Mouse (Mus musculus): ENCODE measurements around the gene Kazn.
A peak's percentile ranks its signal among the peaks of the same experiment; 100 is the strongest.

Kazn gene

DNA sequence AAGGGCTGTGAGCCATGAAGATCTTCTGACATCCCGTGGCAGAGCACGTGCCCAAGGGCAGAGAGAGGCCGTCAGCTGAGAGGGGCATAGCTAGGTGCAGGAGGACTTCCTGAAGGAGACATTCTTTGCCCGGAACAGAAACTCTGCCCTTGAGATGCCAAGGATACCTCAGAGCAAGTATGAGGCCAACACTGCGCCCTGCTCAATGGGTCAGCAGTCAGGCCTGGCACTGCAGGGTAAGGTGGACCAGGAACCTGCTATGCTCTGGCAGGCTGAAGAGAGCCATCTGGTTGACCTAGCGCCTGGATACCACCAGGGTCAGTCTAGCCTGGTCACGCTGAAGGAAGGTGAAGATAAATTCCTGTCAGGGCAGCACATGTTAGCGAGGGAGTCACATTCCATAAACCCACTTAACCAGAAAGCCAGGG, 46.0 kb downstream of the Kazn start:
- no peak for DNase-seq (ENCODE audit: low spot score)

DNA sequence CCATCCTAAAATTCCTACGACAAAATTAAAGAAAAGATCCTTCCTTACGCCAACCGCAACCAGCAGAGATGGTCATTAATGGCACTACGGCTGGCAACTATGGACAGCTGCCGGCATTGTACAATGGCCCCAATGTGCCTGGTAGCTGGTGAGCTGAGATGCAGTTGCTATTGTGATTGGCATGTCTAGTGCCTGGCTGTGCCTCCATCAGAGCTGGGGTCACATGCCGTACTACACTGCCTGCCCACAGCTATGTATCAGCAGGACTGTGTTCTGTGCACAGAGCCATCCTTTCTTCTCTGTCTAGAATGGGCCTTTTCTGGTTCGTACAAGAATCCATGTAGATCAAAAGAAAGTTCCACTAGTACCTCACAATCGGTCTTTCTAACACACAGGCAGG, 49.2 kb downstream of the Kazn start:
- peak; percentile 61 for DNase-seq (ENCODE audit: low spot score)

DNA sequence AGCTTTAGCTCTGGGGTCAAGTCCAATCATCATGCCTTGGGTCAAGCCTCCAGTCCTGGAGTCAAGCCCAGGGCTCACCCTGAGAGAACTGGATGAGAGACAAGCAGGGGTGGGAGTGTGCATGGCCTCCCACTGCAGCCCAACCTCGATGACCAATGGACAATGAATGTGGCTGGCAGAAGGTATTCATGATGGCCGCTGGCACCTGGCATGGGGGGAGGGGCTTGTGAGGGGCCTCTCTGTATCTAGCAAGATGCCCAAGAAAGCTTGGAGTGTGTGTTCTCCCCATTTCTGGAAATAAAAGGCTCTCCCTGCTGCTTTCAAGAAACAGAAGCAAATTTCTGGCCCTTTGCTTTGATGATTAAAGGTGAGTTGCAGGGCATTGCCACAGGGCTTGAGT, 50.7 kb downstream of the Kazn start:
- DNase-seq (ENCODE audit: low spot score): no peak

DNA sequence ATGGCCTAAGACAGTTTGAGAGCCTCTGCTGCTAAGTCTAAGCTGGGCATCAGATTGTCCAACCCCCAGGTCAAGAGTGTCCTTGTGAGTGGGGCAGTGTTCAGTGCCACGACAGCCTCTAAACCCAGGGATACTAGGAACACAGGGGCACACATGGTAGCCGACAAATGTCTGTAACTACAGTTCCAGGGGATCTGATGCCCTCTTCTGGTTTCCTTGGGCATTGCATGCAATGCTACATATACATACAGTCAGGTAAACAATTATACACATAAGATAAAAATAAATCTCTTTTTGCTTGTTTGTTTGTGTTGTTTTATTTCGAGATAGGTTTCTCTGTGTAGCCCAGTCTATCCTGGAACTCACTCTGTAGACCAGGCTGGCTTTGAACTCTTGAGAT, 53.0 kb downstream of the Kazn start:
- no peak for DNase-seq (ENCODE audit: low spot score)

DNA sequence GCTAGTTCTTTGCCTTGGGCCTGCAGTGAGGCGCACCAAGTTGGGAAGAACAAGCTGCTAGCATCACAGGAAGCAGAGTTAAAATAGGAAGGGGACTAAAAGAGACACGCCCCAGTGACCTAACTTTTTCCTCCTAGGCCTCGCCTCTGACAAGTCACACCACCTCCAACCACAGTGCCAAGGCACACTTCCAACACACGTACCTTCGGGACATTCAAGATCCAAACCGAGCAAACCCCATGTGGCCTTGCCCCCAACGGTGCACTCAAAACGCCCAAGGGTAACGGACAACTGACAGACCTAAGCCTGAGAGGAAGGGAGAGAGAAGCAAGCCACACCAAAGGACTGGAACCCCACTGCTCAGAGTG, 53.7 kb downstream of the Kazn start:
- no peak for DNase-seq (ENCODE audit: low spot score)

DNA sequence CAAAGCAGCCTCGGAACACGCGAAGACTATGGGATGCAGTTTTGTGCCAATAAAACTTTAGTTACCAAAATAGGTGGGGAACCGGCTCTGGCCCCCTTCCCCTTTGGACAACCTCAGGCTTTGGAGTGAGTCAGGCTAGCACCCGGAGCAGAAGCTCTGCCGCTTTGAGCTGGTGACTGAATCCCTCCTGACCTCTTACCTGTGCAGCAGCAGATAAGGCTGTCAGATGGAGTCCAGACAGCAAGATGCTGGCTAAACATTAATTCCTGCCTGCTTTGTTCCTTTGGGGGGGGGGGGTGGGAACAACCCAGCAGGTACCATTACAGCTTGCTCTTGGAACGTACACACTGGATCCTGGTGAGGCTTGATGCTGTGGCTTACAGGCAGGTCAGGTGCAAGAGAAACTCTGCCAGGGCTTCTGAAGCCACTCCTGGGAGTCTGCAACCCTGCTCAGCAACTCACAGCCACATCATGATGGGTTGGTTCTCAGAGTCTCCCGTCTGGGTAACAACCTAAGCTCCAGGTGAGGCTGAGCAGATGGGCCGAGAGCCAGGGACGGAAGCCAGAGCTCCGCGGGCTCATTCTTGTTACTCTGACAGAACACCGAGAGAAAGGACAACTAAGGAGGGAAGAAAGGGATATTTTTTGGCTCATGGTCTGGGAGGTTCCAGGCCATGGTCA, 54.2 kb downstream of the Kazn start:
- no peak for DNase-seq (ENCODE audit: low spot score)

DNA sequence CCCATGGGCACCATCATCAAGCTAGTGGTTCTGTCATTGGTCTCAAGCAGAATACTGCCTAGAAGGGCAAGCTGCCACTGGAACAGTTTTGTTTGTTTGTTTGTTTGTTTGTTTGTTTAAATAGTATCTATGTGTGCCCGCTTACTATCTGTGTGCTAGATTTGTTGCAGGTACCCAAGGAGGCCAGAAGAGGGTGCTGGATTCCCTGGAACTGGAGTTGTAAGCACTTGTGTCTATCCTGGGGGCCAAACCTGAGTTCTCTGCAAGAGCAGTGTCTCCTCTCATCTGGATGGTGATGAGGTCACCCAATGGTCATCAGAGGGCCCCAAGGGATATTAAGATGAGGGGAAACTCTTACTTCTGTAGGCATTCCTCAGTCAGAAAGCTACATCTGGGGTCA, 55.6 kb downstream of the Kazn start:
- no peak for DNase-seq (ENCODE audit: low spot score)

DNA sequence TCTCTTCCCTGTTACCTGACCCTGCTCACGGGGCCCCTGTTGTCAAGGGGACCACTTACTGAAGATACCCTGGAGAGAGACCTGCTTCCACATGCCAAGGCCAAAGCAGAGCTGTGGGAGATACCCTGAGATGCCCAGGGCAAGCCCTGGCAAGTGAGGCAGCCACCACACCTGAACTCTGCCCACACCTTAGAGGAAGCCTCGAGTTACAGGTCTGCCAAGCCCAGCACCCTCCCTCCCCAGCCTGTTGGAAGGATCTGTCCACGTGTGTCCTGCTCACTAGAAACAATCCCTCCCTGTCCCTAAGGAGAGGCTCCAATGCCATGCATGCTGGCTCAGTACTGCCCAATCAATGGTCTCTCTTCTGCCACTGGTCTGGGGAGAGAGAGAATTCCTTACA, 56.2 kb downstream of the Kazn start:
- DNase-seq (ENCODE audit: low spot score): no peak

DNA sequence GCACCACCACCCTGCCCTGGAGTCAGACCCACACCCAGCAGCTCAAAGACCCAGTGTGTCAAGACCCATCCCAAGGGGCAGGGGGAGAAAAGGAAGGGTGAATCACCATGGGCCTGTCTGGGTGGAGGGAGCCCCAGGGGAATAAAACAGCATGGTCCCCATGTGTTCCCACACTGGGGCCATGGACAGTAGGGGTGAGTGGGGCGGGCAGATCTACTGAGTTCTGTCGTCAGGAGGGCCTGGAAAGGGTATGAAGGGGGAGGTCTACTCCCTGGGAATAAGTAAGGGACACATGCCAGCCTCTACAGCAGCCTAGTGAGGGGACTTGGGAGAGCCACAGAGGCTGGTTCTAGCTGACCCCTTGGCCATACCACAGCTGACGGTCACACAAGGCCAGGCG, 57.6 kb downstream of the Kazn start:
- DNase-seq (ENCODE audit: low spot score): no peak

DNA sequence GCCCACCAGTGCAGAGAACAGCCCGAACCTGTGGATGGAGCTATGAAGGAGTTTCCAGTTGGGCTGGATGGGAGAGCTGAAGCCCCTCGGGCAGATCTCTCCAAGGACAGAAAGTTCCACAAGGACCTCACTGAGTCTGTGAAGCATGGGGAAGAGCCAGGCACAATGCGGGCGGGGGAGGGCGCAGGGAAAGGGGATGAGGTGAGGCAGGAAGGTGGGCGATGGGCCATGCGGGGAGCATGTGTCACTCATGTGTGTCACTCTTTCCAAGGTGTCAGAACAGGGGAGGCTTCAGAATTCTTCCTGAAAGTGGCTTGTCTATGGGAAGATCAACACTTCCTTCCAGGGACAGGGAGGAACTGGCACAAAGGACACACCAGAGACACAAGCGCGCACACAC, 58.3 kb downstream of the Kazn start:
- no peak for DNase-seq (ENCODE audit: low spot score)

DNA sequence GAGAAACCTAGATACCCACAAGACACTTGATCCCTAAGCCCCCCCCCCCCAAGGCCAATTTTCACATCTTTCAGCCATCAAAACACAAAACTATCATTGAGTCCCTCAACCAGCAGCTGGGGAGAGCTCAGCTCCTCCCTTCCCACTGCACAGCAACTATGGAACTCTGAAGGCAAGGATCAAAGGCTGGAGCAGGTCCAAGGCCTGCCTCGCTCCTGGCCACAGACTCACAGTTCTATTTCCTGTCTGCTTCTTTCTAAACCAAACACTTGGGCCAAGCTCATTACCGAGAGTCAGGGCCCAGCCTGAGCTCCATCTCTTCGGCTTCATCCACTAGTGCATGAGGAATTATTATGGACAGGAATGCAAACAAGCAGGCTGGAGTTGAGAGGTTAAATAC, 58.9 kb downstream of the Kazn start:
- DNase-seq (ENCODE audit: low spot score): peak; percentile 72

DNA sequence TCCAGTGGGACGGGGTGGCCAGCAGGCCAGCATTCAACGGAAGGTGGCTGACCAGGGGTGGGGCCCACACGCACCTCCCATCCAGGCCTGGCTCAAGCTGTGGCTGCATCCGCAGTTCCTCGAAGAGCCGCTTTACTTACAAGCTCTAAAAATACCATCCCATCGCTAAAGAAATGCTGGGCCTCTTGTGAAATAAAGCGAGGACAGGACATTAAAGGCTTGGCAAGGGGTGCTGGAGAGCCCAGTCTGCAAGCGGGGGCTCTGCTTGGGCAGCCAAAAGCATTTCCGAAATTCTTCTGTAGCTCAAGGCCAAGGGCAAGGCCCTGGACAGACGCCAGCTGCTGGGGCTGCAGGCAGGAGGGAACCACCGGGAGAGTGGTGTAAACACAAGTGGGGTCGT, 59.7 kb downstream of the Kazn start:
- DNase-seq (ENCODE audit: low spot score): peak; percentile 30

DNA sequence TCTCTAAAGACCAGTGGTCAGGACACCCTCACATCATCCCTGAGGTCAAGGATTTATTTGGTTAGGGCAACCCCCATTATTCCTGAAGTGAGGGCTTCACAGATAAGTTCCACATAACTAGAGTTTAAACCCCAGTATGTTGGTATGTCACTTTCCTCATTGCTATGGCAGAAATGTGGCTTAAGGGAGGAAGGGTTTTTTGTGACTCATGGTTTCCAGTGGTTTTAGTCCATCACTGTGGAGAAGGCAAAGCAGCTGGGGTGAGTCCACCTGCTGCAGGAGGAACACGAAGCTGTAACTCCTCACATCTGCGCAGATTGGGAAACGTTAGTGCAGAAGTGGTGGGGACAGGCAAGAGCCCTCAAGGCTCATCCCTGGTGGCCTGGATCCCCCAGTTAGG, 62.5 kb downstream of the Kazn start:
- DNase-seq (ENCODE audit: low spot score): no peak

DNA sequence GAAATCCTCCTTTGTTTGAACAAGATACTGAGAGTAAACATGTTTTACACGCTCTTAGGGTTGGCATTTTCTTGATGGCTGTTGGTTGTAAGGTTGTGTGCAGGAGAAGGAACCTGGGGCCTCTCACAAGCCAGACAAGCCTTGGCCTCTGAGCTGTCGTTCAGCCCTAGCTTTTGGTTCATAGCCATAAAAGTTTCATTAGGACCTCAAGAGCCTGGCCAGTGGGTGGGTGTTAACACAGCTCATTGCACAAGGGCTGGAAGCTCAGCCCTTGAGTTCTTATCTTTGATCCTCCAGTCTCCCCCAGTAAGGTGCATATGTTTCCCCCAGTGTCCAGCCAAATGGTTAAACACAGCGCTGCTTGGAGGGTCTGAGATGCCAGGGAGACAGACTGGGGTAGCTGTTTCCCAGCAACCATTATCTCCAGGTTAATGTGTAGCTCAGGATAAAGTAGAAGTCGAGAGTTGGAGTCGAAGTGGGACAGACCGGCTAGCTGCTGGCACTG, 65.2 kb downstream of the Kazn start:
- DNase-seq (ENCODE audit: low spot score): no peak

DNA sequence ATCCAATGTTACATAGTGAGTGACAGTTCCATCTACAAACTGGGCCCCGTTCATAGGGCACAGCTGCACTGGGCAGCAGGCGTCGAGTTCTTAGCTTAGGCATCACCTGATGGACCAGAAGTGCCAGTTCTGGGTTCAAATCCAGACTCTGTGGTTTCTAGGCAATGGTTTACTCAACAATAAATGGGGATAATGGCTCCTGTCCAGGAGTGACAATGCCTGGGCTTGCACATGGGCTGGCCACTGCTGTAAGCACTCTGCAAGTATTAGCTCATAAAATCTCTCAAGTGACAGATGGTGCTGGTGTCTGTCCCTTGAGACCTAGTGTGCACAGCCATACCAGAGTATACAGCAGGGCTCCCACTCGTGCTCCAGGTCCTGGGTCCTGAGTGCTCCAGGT, 66.3 kb downstream of the Kazn start:
- no peak for DNase-seq (ENCODE audit: low spot score)

DNA sequence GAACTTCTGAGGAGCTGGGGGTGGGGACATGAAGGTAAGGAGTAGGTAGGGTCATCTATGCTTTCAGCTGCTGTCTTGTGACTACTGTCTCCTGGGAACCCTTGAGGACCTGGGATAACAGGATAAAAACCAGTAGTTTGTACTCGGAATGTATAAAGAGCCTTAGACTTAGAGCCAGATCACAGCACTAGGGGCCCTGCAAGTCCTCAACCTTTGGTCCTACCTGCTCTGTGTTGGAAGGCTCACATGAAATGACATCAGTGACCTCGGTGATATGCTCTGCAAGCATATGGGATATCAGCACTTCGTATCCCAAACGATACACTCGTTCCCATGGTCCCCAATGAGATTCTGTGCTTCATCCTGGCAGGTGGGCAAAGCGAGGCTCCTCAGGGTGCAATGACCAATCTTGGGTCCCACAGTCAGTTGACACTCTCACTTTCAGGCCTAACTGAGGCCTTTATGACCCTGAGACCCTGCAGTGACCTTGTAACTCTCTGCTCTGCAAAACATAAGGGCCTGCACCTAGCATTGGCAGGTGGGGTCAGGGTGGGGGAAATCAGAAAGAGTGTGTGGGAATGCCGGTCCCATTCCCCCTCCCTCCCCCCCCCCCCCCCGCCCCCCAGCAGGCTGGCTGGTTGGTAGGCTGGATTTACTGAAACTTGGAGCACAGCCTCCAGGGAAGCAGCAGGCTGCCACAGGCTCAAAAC, 67.3 kb downstream of the Kazn start:
- DNase-seq (ENCODE audit: low spot score): no peak

DNA sequence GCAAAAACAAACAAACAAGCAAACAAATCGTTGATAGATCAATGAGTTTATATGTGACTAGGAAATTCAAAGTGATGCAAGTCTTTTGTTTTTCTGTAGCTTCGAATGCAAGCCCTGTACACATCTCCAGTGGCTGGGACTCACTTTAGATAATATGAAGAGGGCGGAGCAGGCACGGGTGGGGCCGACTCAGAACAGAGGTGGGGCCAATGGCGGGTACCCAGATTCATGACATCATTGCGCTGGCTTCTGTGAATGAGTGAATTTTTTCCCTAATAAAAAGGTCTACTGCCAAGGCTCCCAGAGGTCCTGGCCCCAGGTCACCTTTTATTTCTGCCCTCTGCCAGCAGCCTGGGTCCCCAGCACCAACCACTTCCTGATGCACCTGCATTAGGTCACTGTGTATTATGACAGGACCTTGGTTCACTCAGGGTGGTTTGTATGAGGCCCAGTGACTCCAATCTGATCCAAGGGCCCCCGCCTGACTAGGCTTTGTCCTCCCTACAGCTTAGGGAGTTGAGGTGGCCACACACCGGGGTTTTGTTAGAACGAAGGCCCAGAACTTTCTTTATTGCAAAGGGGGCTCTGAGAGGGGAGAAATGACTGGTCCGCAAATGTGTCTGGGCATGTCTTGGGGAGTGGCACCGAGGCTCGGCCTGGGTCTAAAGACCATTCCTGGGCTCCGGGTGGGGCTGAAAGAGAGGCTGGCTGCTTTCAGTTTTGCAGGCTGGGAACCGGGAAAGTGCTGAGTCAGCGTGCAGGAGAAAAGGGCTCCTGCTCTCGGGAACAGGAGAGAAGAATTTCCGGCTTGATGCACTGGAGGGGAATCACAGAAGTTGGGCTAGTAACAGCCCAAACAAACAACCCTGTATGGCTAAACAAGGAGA, 68.1 kb downstream of the Kazn start:
- no peak for DNase-seq (ENCODE audit: low spot score)

DNA sequence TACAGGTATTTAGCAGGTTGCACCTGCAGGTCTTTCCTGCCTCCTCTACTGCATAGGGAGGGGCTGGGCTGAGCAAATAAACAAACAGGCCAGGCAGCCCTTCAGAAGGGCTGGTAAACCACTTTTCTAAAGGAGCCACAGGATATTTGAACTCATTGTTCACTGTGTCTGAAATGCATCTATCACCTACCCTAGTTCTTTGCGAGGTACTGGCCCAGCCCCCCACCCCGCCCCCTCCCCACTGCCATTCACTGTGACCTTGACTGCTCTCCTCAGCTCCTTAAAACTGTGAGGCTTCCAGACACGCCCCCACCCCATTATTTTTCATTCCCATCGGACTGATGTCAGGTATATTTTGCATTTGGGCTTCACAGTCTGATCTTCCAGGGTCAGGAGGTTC, 69.6 kb downstream of the Kazn start:
- DNase-seq (ENCODE audit: low spot score): no peak

DNA sequence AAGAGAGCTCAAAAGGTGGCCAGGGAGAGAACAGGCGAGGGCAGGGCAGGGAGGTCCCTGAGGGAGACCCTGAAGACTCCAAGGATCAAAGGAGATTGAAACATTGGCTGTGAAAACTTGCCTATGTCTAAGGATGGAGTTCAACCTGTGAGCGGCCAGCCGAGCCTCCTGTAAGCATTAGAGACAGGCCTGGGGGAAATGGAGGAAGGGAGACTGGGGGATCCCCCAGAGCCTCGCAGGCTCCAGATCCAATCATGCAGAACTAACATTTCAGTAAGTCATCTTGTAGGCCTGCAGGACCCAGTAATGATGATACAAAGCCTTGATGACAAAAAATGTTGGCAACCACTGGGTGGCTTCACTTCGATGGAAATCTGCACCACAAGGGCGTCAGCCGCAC, 70.8 kb downstream of the Kazn start:
- DNase-seq (ENCODE audit: low spot score): no peak

DNA sequence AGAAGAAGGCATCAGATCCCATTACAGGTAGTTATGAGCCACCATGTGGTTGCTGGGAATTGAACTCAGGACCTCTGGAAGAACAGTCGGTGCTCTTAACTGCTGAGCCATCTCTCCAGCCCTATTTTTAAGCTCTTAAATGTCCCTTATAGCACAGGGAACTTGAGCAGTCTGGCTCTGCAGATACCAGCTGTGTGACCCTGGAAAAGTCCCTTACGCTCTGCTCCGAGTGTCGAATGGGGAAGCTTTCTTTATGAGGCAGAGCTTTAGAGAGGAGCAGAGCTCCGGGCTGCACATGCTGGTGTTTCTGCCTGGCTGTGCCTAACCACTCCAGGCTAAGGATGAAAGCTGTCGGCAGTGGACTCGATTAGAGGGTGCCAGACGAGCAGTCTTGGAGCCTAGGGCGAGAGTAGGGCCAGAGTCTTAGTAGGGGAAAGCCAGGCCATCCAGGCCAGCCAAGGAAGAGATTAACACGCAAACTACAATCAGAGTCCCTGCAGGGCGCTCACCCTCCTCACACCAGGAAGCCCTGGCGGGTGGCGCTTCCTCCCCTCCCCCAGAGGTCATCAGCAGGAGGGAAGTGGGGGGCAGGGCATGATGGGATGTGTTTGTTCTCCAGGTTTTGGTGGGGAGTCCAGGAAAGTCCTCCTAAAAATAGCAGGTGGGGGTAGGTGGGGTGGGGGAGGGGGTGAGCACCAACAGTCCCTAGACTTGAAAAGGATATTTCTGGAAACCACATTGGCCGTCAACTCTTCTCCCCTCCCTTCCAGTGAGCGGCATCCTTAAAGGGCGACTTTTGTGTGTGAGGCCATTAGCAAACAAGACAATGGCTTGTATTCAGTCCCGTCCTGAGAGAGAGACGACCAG, 73.1 kb downstream of the Kazn start:
- peak; percentile 29 for DNase-seq (ENCODE audit: low spot score)

DNA sequence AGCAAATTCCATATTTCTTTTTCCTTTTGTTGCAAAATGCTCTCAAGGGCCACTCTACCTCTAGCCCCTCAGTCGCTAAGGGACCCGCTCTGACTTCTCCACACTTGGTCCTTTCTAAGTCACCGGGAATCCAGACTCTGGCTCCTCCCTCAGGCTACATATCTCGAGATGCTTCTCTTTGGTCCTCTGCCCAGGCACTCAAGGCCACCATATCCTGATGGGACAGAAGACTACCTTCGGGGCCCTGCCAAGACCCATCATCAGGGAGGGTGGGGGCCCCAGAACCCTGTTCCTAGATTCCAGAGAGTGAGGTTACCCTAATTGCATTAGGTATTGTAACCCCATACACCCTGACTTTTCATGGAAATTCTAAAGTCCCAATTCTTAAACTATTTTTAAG, 73.8 kb downstream of the Kazn start:
- DNase-seq (ENCODE audit: low spot score): no peak

DNA sequence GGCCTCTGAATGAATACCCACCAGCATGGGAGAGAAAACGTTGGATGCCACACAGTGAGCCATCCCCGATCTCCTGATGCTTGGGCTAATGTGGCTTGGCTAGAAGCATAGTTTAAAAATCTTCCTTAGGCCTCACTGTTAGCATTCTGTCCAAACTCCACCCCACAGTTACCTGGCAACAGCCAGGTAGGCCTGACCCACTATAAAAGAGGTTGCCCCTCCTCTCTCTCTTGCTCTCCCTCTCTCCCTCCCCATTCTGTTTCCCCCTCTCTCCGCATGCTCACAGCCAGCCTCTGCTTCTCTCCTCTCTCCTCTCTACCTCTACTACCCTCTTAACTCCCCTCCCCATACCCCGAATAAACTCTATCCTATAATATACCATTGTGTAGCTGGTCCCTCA, 74.8 kb downstream of the Kazn start:
- no peak for DNase-seq (ENCODE audit: low spot score)
